Comparison of ENCODE assay signal across 8 mouse cellular contexts in the genomic region with DNA sequence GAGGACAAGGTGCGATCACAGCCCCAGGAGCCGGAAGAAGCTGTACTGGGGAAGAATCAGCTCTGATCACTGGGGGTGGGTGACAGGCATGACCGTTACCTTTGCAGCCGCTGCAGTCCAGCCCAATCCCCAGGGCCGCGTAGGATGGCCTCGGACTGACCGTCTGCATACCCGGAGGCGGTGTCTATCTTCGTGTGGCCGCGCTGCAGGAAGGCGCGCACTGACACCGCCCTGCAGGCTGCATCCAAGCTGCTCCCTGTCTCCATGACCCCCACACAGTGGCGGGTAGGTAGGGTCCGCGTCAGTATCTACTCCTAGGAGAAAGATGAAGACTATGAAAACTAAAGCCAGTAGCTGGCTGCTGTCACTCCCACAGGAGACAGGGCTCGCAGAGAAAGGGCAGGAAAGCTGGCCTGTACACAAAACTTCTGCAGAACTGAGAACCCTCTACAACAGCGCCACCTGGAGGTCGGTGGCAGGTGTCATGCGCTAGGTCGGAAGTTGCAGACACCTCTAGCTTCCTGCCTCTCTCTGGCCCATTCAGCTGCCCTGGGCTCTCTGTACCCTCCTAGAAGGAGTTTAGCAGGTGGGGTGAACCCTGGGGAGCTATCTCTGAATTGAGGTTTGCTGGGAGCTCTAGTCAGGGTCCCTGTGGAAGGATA. TPM values are rescaled to one million over a fixed set of nuclear protein-coding genes. Genes with fewer than 3 reads are reported as not detected.
DNase-seq lines count a peak whose midpoint lies in the region; ATAC-seq lines count a peak whose summit lies in the region.

No protein-coding gene starts in this region.

- ATAC-seq in forebrain, embryonic 15.5 days (replicated peaks), result no peak

- peak overlapping the region; percentile 6; the same call in 1 of the 2 replicates for H3K4me2 ChIP-seq in forebrain, embryonic 15.5 days (replicated peaks)

- no peaks in the 10 kb centered on the region for H3K9me3 ChIP-seq in forebrain, embryonic 15.5 days

- H3K4me3 ChIP-seq in forebrain, embryonic 15.5 days, result no peak overlapping the region

- H3K9ac ChIP-seq in forebrain, embryonic 15.5 days (replicated peaks), result no peak overlapping the region

- H3K4me1 ChIP-seq in forebrain, embryonic 15.5 days, result no peaks in the 10 kb centered on the region

- H3K27me3 ChIP-seq in forebrain, embryonic 15.5 days, result peaks cover 4% of the 10 kb centered on the region; the same call in 1 of the 2 replicates

- DNase-seq in Muller cell, postnatal 12 days (ENCODE audit: inconsistent ontology term), result peak; percentile 81
- peak; percentile 67 to 78 for DNase-seq in cerebellum, adult 18-20 months
- DNase-seq in heart, postnatal 4 days, result peak; percentile 87
- peak; percentile 16 to 61 for DNase-seq in layer of hippocampus, adult 18-20 months (ENCODE audit: low spot score in 2 of 2)
- peak; percentile 88 for DNase-seq in lung, postnatal 10 days
- DNase-seq in retina, postnatal 1 day, result peak; percentile 83
- DNase-seq in urinary bladder, adult 18-20 months (ENCODE audit: low spot score in 2 of 2), result peak; percentile 49 to 71

- WGBS in forebrain, embryonic 15.5 days, result 28% methylated on average over 24 of the region's 24 CpGs

- H3K36me3 ChIP-seq in forebrain, embryonic 15.5 days, result no peaks in the 10 kb centered on the region

- H3K27ac ChIP-seq in forebrain, embryonic 15.5 days (replicated peaks), result no peak overlapping the region

RNA-seq across cellular contexts. Expression of gene Mrto4, which starts 15.4 kb away (rescaled TPM):
- 109 and 115 TPM in 2 replicates for polyA plus RNA-seq in forebrain, embryonic 15.5 days (2015; fragmentation: Nextera tagmentation; extraction: Ambion mirVana)
- total RNA-seq in heart, postnatal 4 days (2021), result 10 to 100 TPM; 46.5 to 47.7 TPM
- total RNA-seq in layer of hippocampus, adult 18-20 months (2021), result 10 to 100 TPM; 44.0 to 45.9 TPM

RNA-seq across cellular contexts. Expression of gene Emc1, which starts 15.4 kb away (rescaled TPM):
- polyA plus RNA-seq in forebrain, embryonic 15.5 days (2015; fragmentation: Nextera tagmentation; extraction: Ambion mirVana), result 37.9 and 38.8 TPM in 2 replicates
- 10 to 100 TPM; 46.8 to 50.1 TPM for total RNA-seq in heart, postnatal 4 days (2021)
- 10 to 100 TPM; 87.2 to 93.6 TPM for total RNA-seq in layer of hippocampus, adult 18-20 months (2021)

RNA-seq across cellular contexts. Expression of gene Ubr4, which starts 15.5 kb away (rescaled TPM):
- polyA plus RNA-seq in forebrain, embryonic 15.5 days (2015; fragmentation: Nextera tagmentation; extraction: Ambion mirVana), result 79.5 and 85.6 TPM in 2 replicates
- total RNA-seq in heart, postnatal 4 days (2021), result 100 to 1,000 TPM; 124 to 126 TPM
- total RNA-seq in layer of hippocampus, adult 18-20 months (2021), result 100 to 1,000 TPM; 162 to 164 TPM

RNA-seq across cellular contexts. Expression of gene Akr7a5, which starts 26.4 kb away (rescaled TPM):
- polyA plus RNA-seq in forebrain, embryonic 15.5 days (2015; fragmentation: Nextera tagmentation; extraction: Ambion mirVana), result 57.3 and 60.2 TPM in 2 replicates
- total RNA-seq in heart, postnatal 4 days (2021), result 10 to 100 TPM; 28.4 to 32.9 TPM
- total RNA-seq in layer of hippocampus, adult 18-20 months (2021), result 10 to 100 TPM; 31.4 to 32.1 TPM

RNA-seq across cellular contexts. Expression of gene Pqlc2, which starts 26.4 kb away (rescaled TPM):
- 10.5 and 10.6 TPM in 2 replicates for polyA plus RNA-seq in forebrain, embryonic 15.5 days (2015; fragmentation: Nextera tagmentation; extraction: Ambion mirVana)
- total RNA-seq in heart, postnatal 4 days (2021), result 1 to 10 TPM; 3.9 TPM
- total RNA-seq in layer of hippocampus, adult 18-20 months (2021), result 10 to 100 TPM; 12.9 to 14.2 TPM
